Mouse (Mus musculus) spleen, adult 2 months (tissue): ENCODE results near the gene Dmkn.

Experiments used
- CTCF ChIP-seq: fragments of 200-500 bp; IDR thresholded peaks from 2 replicates; pipeline ENCODE4 v1.5.1; 2011; ENCODE audit warnings: mild to moderate bottlenecking, inconsistent platforms; ENCODE audit not compliant: insufficient read depth, insufficient read length, insufficient replicate concordance; ENCODE audit errors: extremely low read depth
- POLR2A ChIP-seq: fragments of 200-500 bp; IDR thresholded peaks from 2 replicates; pipeline ENCODE4 v1.6.1; 2011; ENCODE audit warnings: low read depth, low read length, inconsistent platforms

DNA sequence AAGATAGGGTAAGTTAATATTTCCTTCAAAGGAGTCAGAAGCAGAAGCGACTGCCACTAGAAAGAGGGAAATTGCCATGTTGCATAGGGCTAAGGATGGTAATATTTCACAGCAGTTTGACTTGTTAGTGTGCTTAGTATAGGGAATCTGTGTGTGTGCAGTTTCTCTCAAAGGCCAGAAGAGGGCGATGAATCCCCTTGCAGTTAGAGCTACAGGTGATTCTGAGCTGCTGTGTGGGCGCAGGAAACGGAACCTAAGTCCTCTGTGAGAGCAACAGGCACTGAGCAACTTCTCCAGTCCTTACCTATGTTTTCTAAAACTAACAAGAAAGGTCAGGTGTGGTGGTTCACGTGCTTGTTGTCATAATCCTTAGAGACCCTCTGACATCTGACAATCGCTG is 46.8 kb downstream of the Dmkn start:
- TF ChIP-seq CTCF (peak; percentile 35; the same call in 1 of the 2 replicates), POLR2A (no peak)
